Mouse (Mus musculus) liver, embryonic 14.5 days (tissue): ENCODE data around the gene Pptc7. TPM values are rescaled to one million over a fixed set of nuclear protein-coding genes. Genes with fewer than 3 reads are reported as not detected.
A peak's percentile ranks its signal among the peaks of the same experiment; 100 is the strongest.
"Not testable (repeated sequence)": the region's sequence is repeated elsewhere in the genome, so short reads cannot be mapped to it uniquely, and the experiment has no call there.

Experiments used
- ATAC-seq: fragments of 200-750 bp; cut with Nextera tagmentation; 2 replicates; pipeline ENCODE4 v1.8.0; 2017; ENCODE audit warnings: moderate number of reproducible peaks, mild to moderate bottlenecking, moderate library complexity; ENCODE audit not compliant: insufficient read depth
- DNase-seq, 3 experiments: peaks; one replicate each; pipeline ENCODE4 v3.0.0-alpha.2; 2012 to 2013; ENCODE audit warnings: low read depth in 3 of 3, low spot score in 3 of 3
- H3K27ac ChIP-seq: fragments of 300-500 bp; sonication (generic); 2 replicates; pipeline ENCODE4 v1.5.1; 2014; ENCODE audit warnings: moderate library complexity, mild to moderate bottlenecking, control low read depth, inconsistent platforms
- H3K27me3 ChIP-seq: fragments of 300-500 bp; sonication (generic); 2 replicates; pipeline ENCODE4 v1.6.1; 2014; ENCODE audit warnings: mild to moderate bottlenecking, low read length, moderate library complexity; ENCODE audit not compliant: control insufficient read depth, insufficient read depth
- H3K36me3 ChIP-seq: fragments of 300-500 bp; sonication (generic); replicated peaks from 2 replicates; pipeline ENCODE4 v1.6.1; 2014; ENCODE audit warnings: low read depth; ENCODE audit not compliant: control insufficient read depth, insufficient read depth
- H3K4me1 ChIP-seq, 2 experiments: fragments of 200-500 bp in 1 of 2; fragments of 300-500 bp in 1 of 2; sonication (generic) in 1 of 2; replicated peaks; 2 replicates each; pipeline ENCODE4 v1.6.1; 2012 to 2014; ENCODE audit warnings: antibody characterized with exemption in 1 of 2, inconsistent platforms in 1 of 2, low read length in 1 of 2; ENCODE audit not compliant: control insufficient read depth in 2 of 2, insufficient read depth in 2 of 2
- H3K4me2 ChIP-seq: fragments of 300-500 bp; sonication (generic); 2 replicates; pipeline ENCODE4 v1.6.1; 2014; ENCODE audit warnings: low read depth, mild to moderate bottlenecking, control low read depth, moderate library complexity
- H3K4me3 ChIP-seq, 2 experiments: fragments of 200-500 bp in 1 of 2; fragments of 300-500 bp in 1 of 2; sonication (generic) in 1 of 2; 2 replicates each; pipeline ENCODE4 v1.5.1; 2012 to 2014; ENCODE audit warnings: low read depth in 2 of 2, low read length in 2 of 2, mild to moderate bottlenecking in 2 of 2, control low read depth in 1 of 2, inconsistent platforms in 1 of 2, moderate library complexity in 1 of 2; ENCODE audit not compliant: insufficient read depth in 1 of 2
- H3K9ac ChIP-seq: fragments of 300-500 bp; sonication (generic); replicated peaks from 2 replicates; pipeline ENCODE4 v1.6.1; 2014; ENCODE audit warnings: mild to moderate bottlenecking, control low read depth, moderate library complexity
- H3K9me3 ChIP-seq: fragments of 300-500 bp; sonication (generic); 2 replicates; pipeline ENCODE4 v1.6.1; 2016; ENCODE audit warnings: low read length, mixed read lengths; ENCODE audit not compliant: control insufficient read depth
- CTCF ChIP-seq: IDR thresholded peaks from 2 replicates; pipeline ENCODE4 v1.5.1; 2016; ENCODE audit warnings: antibody characterized with exemption, low read depth, control low read depth
- EP300 ChIP-seq: IDR thresholded peaks from 2 replicates; pipeline ENCODE4 v1.6.1; 2016; ENCODE audit warnings: antibody characterized with exemption, low read depth
- WGBS: fragments of 180-500 bp; shearing (Covaris S2); extraction: QIAGEN DNeasy Blood & Tissue Kit; methylation state at CpG from one replicate; pipeline ENCODE4 v1.1.7; 2014; ENCODE audit not compliant: insufficient replicate concordance; 5-methylcytosine and 5-hydroxymethylcytosine counted together
- polyA plus RNA-seq, 2 experiments: library from polyadenylated mRNA; depleted of rRNA in 1 of 2; stranded (reverse) in 1 of 2; unstranded in 1 of 2; fragments of >200 nt; fragmentation: Nextera tagmentation in 1 of 2; extraction: Ambion mirVana in 1 of 2; gene quantifications; 2 replicates each; pipeline versions ENCODE4 v1.2.1 to v1.2.3; 2012 to 2014

The Pptc7 gene
- polyA plus RNA-seq, 2 experiments = 2.7 to 3.5 TPM

DNA sequence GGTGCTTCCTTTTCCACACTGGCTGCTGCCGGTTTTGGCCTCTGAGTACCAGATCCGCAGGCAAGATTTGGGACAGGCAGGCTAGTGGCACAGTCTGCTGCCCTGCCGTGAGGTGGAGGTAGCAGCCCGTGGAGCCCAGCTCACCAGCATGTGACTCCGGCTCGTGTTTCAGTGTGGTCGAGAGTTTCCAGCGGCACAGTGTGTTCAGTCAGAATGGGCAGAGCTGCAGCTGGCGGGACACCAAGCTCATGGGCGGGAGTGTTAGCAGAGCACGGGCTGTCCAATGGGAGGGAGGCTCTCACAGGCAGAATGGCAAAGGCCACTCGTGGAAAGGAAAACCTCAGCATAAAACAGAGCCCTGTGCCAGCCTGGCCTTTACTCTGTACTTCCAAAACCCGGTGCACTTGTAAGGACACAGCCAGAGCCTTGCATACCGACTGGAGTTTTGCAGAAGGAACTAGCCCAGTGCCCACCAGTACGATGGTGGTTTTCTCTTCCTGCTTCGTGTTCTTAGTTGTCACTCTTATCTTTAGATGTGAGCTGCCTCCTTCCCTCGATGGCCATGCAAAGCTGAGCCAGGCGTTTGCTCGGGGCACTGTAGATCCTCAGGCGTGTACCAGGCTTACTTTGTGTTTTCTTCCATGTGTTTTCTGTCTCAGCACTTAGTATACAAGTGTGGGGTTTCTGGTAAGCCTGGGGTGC lies 31.0 kb downstream of the Pptc7 start:
- H3K27ac ChIP-seq = no peak overlapping the region
- H3K4me2 ChIP-seq = peak overlapping the region; percentile 28
- TF ChIP-seq CTCF (no peak), EP300 (no peak)
- peaks cover 0 to 12% of the 10 kb centered on the region in 2 experiments; a peak in 2 of 4 replicates for H3K4me1 ChIP-seq
- no peaks in the 10 kb centered on the region for H3K9me3 ChIP-seq
- H3K4me3 ChIP-seq = no peak overlapping the region; a peak in 1 of 4 replicates
- 13% methylated on average over 20 of the region's 20 CpGs for WGBS
- peak; percentile 55; the same call in 1 of the 2 replicates for ATAC-seq
- no peaks in the 10 kb centered on the region; the same call in 1 of the 2 replicates for H3K36me3 ChIP-seq
- no peak for DNase-seq
- no peak overlapping the region for H3K9ac ChIP-seq
- H3K27me3 ChIP-seq = no peaks in the 10 kb centered on the region

DNA sequence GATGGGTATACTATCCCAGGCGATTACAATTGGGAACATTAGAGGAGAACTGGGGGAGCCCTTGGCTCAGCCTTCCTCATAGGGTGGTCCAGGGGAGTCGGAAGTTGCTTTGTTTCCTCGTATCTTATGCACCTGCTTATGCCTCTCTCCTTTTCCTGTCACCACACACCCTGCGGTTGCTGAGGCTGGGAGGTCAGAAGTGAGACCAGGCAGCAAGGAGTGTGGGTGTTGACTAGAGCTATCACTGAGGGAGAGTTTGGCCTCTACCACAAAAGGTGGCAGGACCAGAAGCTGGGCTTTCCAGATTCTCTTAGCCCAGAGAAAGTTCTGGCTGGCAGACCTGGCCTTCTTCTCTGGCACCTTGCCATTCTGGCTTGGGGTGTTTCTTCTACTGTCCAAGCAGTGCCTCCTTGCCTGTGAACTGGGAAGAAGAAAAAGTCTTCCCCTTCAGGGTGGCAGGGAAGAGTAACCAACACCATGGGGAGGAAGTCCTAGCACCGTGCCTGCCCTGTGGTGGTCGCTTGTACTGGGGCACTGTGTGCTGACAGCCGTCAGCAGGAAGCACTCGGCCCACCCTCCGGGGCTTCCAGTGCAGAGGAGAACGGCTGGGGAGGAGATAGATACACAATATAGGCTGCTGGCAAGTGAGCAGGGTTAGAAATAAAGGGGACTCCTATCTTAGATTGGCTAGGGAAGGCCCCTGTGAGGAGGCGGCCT lies 33.3 kb downstream of the Pptc7 start:
- Histone ChIP-seq H3K4me1 (peaks cover 0 to 12% of the 10 kb centered on the region in 2 experiments; a peak in 2 of 4 replicates), H3K27ac (no peak overlapping the region), H3K9ac (no peak overlapping the region), H3K27me3 (no peaks in the 10 kb centered on the region), H3K4me3 (no peak overlapping the region), H3K36me3 (no peaks in the 10 kb centered on the region; the same call in 1 of the 2 replicates), H3K9me3 (no peaks in the 10 kb centered on the region), H3K4me2 (no peak overlapping the region)
- WGBS = 43% methylated on average over 11 of the region's 11 CpGs
- TF ChIP-seq EP300 = no peak
- no peak for TF ChIP-seq CTCF
- ATAC-seq (no peak), DNase-seq (no peak)

DNA sequence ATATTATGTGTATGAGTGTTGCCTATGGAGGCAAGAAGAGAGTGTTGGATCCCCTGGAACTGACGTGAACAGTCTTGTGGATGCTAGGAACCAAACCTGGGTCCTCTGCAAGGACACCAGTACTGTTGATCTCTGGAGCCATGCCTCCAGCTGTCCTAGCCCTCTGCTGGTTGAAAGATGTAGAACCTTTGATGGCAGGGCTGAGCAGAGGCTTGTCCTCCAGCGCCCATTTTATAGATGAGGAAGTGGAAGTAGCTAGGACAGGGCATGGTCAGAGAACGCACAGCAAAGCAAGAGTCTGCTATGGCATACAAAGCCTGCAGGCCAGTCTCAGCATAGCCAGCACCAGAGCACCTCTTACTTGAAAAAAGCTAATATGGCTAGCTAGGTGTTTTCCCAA lies 33.9 kb downstream of the Pptc7 start:
- WGBS = 51% methylated on average over 3 of the region's 3 CpGs
- TF ChIP-seq CTCF = peak; percentile 72
- no peak for TF ChIP-seq EP300
- ATAC-seq = peak; percentile 23; the same call in 1 of the 2 replicates

DNA sequence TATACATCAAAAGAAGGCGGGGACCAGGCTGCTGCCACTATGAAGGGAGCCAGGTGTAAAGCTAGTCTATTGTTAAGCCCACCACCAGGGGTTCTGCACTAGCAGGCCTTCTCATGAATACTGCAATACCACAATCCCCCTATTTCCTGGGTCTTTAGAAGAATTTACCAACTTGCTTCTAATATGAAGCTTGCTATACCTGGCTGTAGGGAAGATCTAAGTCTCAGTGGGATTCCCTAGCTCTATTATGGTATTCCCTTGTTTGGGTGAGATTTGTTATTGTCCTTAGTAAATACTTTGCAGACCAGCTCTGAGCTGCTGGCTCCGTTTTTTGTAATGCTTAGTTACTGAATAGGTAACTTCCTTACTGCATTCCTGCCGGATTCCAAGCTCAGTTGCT lies 34.8 kb downstream of the Pptc7 start:
- not testable (repeated sequence) for DNase-seq, H3K36me3 ChIP-seq, ATAC-seq, H3K27me3 ChIP-seq, H3K4me2 ChIP-seq, H3K27ac ChIP-seq, H3K4me3 ChIP-seq, H3K9me3 ChIP-seq, H3K9ac ChIP-seq
- 81% methylated on average over 3 of the region's 3 CpGs for WGBS
- peaks cover 0 to 12% of the 10 kb centered on the region in 2 experiments; a peak in 2 of 4 replicates for H3K4me1 ChIP-seq

More for the DNA sequence above, 33.9 kb downstream of the Pptc7 start:
- Histone ChIP-seq H3K4me1 (peaks cover 0 to 12% of the 10 kb centered on the region in 2 experiments; a peak in 2 of 4 replicates), H3K27me3 (no peaks in the 10 kb centered on the region), H3K4me2 (no peak overlapping the region), H3K27ac (no peak overlapping the region), H3K9ac (no peak overlapping the region), H3K9me3 (no peaks in the 10 kb centered on the region), H3K36me3 (no peaks in the 10 kb centered on the region; the same call in 1 of the 2 replicates), H3K4me3 (no peak overlapping the region)
- peak in 2 of 3 experiments; percentile 15 to 24 for DNase-seq
